Mouse (Mus musculus) neural tube, embryonic 14.5 days (tissue): ENCODE measurements at regions not wholly inside any gene's neighbourhood (a gene's known extent, or its start where the extent isn't known, plus 50 kb on each side); places are given as distances from the start of the nearest gene placed in this dataset.

ENCODE experiments used
- ATAC-seq: fragments of 200-750 bp; cut with Nextera tagmentation; 2 replicates; pipeline ENCODE4 v1.8.0; 2017; ENCODE audit warnings: low read depth, mild to moderate bottlenecking, moderate TSS enrichment, moderate library complexity
- H3K27ac ChIP-seq: fragments of 300-500 bp; sonication (generic); 2 replicates; pipeline ENCODE4 v1.5.1; 2014; ENCODE audit warnings: low read depth, mild to moderate bottlenecking, control low read depth, low read length, moderate library complexity, mixed read lengths
- H3K27me3 ChIP-seq: fragments of 300-500 bp; sonication (generic); 2 replicates; pipeline ENCODE4 v1.6.1; 2014; ENCODE audit warnings: low read length; ENCODE audit not compliant: control insufficient read depth, insufficient read depth
- H3K36me3 ChIP-seq: fragments of 300-500 bp; sonication (generic); 2 replicates; pipeline ENCODE4 v1.6.1; 2014; ENCODE audit warnings: low read length, mixed read lengths; ENCODE audit not compliant: control insufficient read depth, insufficient read depth
- H3K4me1 ChIP-seq: fragments of 300-500 bp; sonication (generic); 2 replicates; pipeline ENCODE4 v1.6.1; 2014; ENCODE audit warnings: low read length; ENCODE audit not compliant: control insufficient read depth, insufficient read depth
- H3K4me2 ChIP-seq: fragments of 300-500 bp; sonication (generic); 2 replicates; pipeline ENCODE4 v1.6.1; 2014; ENCODE audit warnings: mild to moderate bottlenecking, low read depth, low read length, control low read depth
- H3K4me3 ChIP-seq: fragments of 300-500 bp; sonication (generic); 2 replicates; pipeline ENCODE4 v1.5.1; 2014; ENCODE audit warnings: low read depth, low read length, control low read depth, mixed read lengths
- H3K9ac ChIP-seq: fragments of 300-500 bp; sonication (generic); replicated peaks from 2 replicates; pipeline ENCODE4 v1.6.1; 2014; ENCODE audit warnings: low read depth, mild to moderate bottlenecking, control low read depth, low read length, mixed read lengths
- H3K9me3 ChIP-seq: fragments of 300-500 bp; sonication (generic); 2 replicates; pipeline ENCODE4 v1.6.1; 2016; ENCODE audit warnings: low read length; ENCODE audit not compliant: control insufficient read depth
- WGBS: fragments of 180-500 bp; shearing (Covaris S2); extraction: QIAGEN DNeasy Blood & Tissue Kit; methylation state at CpG from one replicate; pipeline ENCODE4 v1.1.7; 2014; 5-methylcytosine and 5-hydroxymethylcytosine counted together

DNA sequence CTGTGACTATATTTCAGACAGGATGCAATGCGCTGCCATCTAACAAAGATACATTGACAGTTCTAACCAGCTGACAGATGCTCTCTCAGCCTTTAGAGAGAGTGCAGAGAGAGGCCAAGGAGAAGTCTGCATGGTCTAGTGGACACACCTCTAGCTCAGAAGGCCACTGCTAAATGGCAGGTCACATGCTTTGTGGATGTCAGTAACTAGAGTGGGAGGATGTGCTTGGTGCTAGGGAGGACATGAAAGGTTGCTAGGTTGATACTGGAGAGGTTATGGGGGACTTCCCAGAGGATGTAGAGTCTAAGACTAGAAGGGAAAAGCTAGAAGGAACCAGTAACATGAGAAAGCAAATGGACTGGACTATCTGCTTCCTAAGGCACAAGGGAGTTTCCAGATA is 271.3 kb upstream of the Zwint start:
- Histone ChIP-seq H3K27ac (no peak overlapping the region), H3K4me1 (no peaks in the 10 kb centered on the region), H3K9me3 (no peaks in the 10 kb centered on the region), H3K27me3 (no peaks in the 10 kb centered on the region), H3K4me3 (no peak overlapping the region), H3K36me3 (no peaks in the 10 kb centered on the region), H3K4me2 (no peak overlapping the region), H3K9ac (no peak overlapping the region)
- 69% methylated on average over 1 of the region's 1 CpGs for WGBS
- ATAC-seq = no peak

DNA sequence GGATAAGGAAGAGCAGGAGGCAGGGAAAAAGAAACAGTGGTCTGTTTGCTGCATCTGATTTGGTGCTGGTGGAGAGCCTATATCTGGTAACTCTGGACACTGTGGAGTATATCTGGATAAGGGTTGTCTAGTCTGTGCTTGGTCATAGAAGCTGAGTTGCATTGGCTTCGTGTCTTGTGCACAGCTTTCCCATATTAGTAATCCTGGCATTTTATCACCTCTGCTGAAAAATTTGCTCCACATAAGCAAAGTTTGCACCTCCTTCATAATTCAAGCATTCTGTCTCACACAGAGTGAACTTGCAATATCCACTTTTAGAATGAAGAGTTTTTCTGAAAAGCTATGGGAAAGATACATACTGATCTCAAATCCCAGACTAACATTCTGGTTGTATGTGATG is 269.8 kb upstream of the Zwint start:
- ATAC-seq = no peak
- H3K9me3 ChIP-seq = no peaks in the 10 kb centered on the region
- no peak overlapping the region for H3K27ac ChIP-seq
- H3K4me3 ChIP-seq = no peak overlapping the region
- H3K27me3 ChIP-seq = no peaks in the 10 kb centered on the region
- H3K4me1 ChIP-seq = no peaks in the 10 kb centered on the region
- WGBS = 69% methylated on average over 1 of the region's 1 CpGs
- H3K4me2 ChIP-seq = no peak overlapping the region
- H3K9ac ChIP-seq = no peak overlapping the region
- no peaks in the 10 kb centered on the region for H3K36me3 ChIP-seq

GRCm38 (mm10) chr10:72391397-72391796 is 263.2 kb upstream of the Zwint start:
- no peaks in the 10 kb centered on the region for H3K9me3 ChIP-seq
- H3K9ac ChIP-seq = no peak overlapping the region
- H3K36me3 ChIP-seq = no peaks in the 10 kb centered on the region
- ATAC-seq = no peak
- no peaks in the 10 kb centered on the region for H3K4me1 ChIP-seq
- no peaks in the 10 kb centered on the region for H3K27me3 ChIP-seq
- H3K4me2 ChIP-seq = no peak overlapping the region
- 96% methylated on average over 1 of the region's 1 CpGs for WGBS
- no peak overlapping the region for H3K4me3 ChIP-seq
- H3K27ac ChIP-seq = no peak overlapping the region

DNA sequence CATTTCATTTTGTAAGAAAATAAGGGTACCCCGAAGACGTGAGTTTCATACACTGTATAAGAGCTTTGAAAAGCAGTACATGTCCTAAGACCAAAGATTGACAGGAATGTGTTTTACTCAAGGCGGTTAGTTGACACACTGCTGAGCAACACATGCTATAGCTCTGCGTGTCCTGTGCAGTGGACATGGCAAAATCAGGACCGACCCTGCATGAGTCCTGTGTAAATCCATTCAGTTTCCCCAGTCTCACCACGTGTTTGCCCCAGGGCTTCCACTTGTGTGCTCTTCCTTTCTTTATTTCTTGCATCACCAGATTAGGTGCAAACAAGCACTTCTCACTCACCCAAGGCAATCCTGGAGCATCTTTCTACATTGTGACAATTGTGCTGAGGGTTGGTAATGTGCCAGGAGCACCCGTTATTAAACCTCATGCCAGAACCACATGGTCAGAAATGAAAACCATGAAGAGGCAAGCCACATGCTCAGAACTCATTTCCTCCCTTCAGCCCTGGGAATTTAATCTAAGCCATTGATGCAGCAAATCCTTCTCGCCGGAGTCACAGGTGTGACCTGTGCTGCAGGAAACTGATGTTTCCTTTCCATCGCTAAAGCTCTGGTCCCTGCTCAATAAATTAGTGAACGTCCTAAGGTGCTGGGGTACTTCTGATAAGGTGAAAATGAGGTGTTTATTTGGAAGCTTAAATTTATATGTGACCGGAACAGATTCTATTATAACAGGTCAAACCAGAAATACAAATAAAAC is 261.2 kb upstream of the Zwint start:
- no peak for ATAC-seq
- Histone ChIP-seq H3K36me3 (no peaks in the 10 kb centered on the region), H3K4me3 (no peak overlapping the region), H3K4me2 (no peak overlapping the region), H3K27ac (no peak overlapping the region), H3K9ac (no peak overlapping the region), H3K27me3 (no peaks in the 10 kb centered on the region), H3K4me1 (no peaks in the 10 kb centered on the region), H3K9me3 (no peaks in the 10 kb centered on the region)
- WGBS = 85% methylated on average over 12 of the region's 12 CpGs

- Histone ChIP-seq H3K27me3 (no peaks in the 10 kb centered on the region), H3K9ac (no peak overlapping the region), H3K36me3 (no peaks in the 10 kb centered on the region), H3K27ac (no peak overlapping the region), H3K4me3 (no peak overlapping the region), H3K9me3 (no peaks in the 10 kb centered on the region), H3K4me1 (no peaks in the 10 kb centered on the region), H3K4me2 (no peak overlapping the region)
- no peak for ATAC-seq
- WGBS = 98% methylated on average over 1 of the region's 1 CpGs
Measured at GRCm38 (mm10) chr10:72394367-72394766, 260.3 kb upstream of the Zwint start.

GRCm38 (mm10) chr10:72403290-72403689 is 251.4 kb upstream of the Zwint start:
- no peaks in the 10 kb centered on the region for H3K9me3 ChIP-seq
- H3K4me1 ChIP-seq = no peaks in the 10 kb centered on the region
- H3K36me3 ChIP-seq = no peaks in the 10 kb centered on the region
- no peaks in the 10 kb centered on the region for H3K27me3 ChIP-seq
- H3K27ac ChIP-seq = no peak overlapping the region
- 78% methylated on average over 4 of the region's 4 CpGs for WGBS
- no peak overlapping the region for H3K4me2 ChIP-seq
- H3K4me3 ChIP-seq = no peak overlapping the region
- H3K9ac ChIP-seq = no peak overlapping the region
- no peak for ATAC-seq

- ATAC-seq = no peak
- 80% methylated on average over 3 of the region's 3 CpGs for WGBS
Measured at GRCm38 (mm10) chr10:72410305-72410704, 244.3 kb upstream of the Zwint start.

DNA sequence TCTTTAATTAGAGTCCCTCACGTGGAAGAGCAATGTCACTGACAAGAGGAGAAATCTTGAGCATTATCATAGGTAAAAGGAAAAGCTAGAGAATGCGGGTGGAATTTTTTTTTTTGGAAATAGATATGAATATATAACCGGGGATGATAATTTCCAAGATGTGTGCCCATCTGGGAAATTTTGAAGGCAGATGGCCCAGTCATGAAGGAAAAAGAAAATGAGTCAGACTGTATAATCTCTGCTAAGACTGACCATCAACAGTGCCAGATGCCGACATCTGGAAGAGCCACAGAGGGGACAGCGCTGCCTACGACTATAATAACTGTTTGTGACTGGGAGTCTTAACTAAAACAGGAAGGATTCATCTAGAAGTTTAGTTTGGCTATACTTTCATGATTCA is 243.0 kb upstream of the Zwint start:
- 86% methylated on average over 6 of the region's 6 CpGs for WGBS
- no peaks in the 10 kb centered on the region for H3K9me3 ChIP-seq
- H3K4me3 ChIP-seq = no peak overlapping the region
- H3K4me2 ChIP-seq = no peak overlapping the region
- H3K27ac ChIP-seq = no peak overlapping the region
- H3K4me1 ChIP-seq = no peaks in the 10 kb centered on the region
- ATAC-seq = no peak
- H3K27me3 ChIP-seq = no peaks in the 10 kb centered on the region
- no peak overlapping the region for H3K9ac ChIP-seq
- no peaks in the 10 kb centered on the region for H3K36me3 ChIP-seq

More at GRCm38 (mm10) chr10:72410305-72410704, 244.3 kb upstream of the Zwint start:
- H3K4me1 ChIP-seq = no peaks in the 10 kb centered on the region
- no peak overlapping the region for H3K9ac ChIP-seq
- no peaks in the 10 kb centered on the region for H3K27me3 ChIP-seq
- H3K27ac ChIP-seq = no peak overlapping the region
- H3K36me3 ChIP-seq = no peaks in the 10 kb centered on the region
- H3K4me3 ChIP-seq = no peak overlapping the region
- no peak overlapping the region for H3K4me2 ChIP-seq
- no peaks in the 10 kb centered on the region for H3K9me3 ChIP-seq

- Histone ChIP-seq H3K27ac (no peak overlapping the region), H3K4me3 (no peak overlapping the region), H3K4me1 (no peaks in the 10 kb centered on the region), H3K4me2 (no peak overlapping the region), H3K27me3 (no peaks in the 10 kb centered on the region), H3K9ac (no peak overlapping the region), H3K36me3 (no peaks in the 10 kb centered on the region), H3K9me3 (no peaks in the 10 kb centered on the region)
- no peak for ATAC-seq
- 92% methylated on average over 4 of the region's 4 CpGs for WGBS
Measured at GRCm38 (mm10) chr10:72454629-72455028, 200.0 kb upstream of the Zwint start.
